ENCODE assay signal across 8 mouse cellular contexts in genomic region chr1:85933631-85934465, GRCm38 (mm10). TPM values are rescaled to one million over a fixed set of nuclear protein-coding genes. Genes with fewer than 3 reads are reported as not detected.
DNase-seq lines count a peak whose midpoint lies in the region; ATAC-seq and TF ChIP-seq lines count a peak whose summit lies in the region.

No protein-coding gene starts in this region.

- H3K4me3 ChIP-seq in heart, embryonic 14.5 days (ENCODE audit: control insufficient read depth in 1 of 2, insufficient read depth in 1 of 2, low read depth in 1 of 2, low read length in 2 of 2) = no peak overlapping the region
- peak overlapping the region; percentile 36 for H3K4me3 ChIP-seq in embryonic facial prominence, embryonic 10.5 days
- H3K4me3 ChIP-seq in intestine, embryonic 15.5 days (replicated peaks) = no peak overlapping the region
- H3K4me3 ChIP-seq in midbrain, postnatal 0 days (ENCODE audit: low read depth, low read length) = no peak overlapping the region

- TF ChIP-seq CTCF in midbrain, postnatal 0 days (IDR thresholded peaks at IDR 0.05) = no peak

- H3K36me3 ChIP-seq in heart, embryonic 14.5 days (ENCODE audit: control insufficient read depth, insufficient read depth, low read length) = no peaks in the 10 kb centered on the region
- H3K36me3 ChIP-seq in embryonic facial prominence, embryonic 10.5 days (replicated peaks) = no peaks in the 10 kb centered on the region
- no peaks in the 10 kb centered on the region for H3K36me3 ChIP-seq in intestine, embryonic 15.5 days
- no peaks in the 10 kb centered on the region for H3K36me3 ChIP-seq in midbrain, postnatal 0 days (ENCODE audit: insufficient read depth, low read length)

- H3K4me1 ChIP-seq in heart, embryonic 14.5 days (ENCODE audit: control insufficient read depth in 2 of 2, insufficient read depth in 2 of 2, low read length in 2 of 2) = peaks cover 11% of the 10 kb centered on the region in 2 experiments
- peaks cover 30% of the 10 kb centered on the region for H3K4me1 ChIP-seq in embryonic facial prominence, embryonic 10.5 days
- peaks cover 18% of the 10 kb centered on the region for H3K4me1 ChIP-seq in intestine, embryonic 15.5 days (replicated peaks)
- H3K4me1 ChIP-seq in midbrain, postnatal 0 days (ENCODE audit: insufficient read depth, low read length) = peaks cover 18% of the 10 kb centered on the region

- peak overlapping the region; percentile 12 to 29; a peak in 1 of 4 replicates for H3K27ac ChIP-seq in heart, embryonic 14.5 days (replicated peaks in 1 of 2; ENCODE audit: control insufficient read depth in 1 of 2, insufficient read depth in 1 of 2, low read depth in 2 of 2, low read length in 2 of 2)
- peak overlapping the region; percentile 65 for H3K27ac ChIP-seq in embryonic facial prominence, embryonic 10.5 days (replicated peaks)
- 0 out of 2 replicates have a peak overlapping the region, but pooled peaks have one; percentile 23 for H3K27ac ChIP-seq in intestine, embryonic 15.5 days
- peak overlapping the region; percentile 64 for H3K27ac ChIP-seq in midbrain, postnatal 0 days (ENCODE audit: low read depth, low read length)

- ATAC-seq in heart, embryonic 14.5 days (ENCODE audit: insufficient number of reproducible peaks, insufficient read depth, low FRiP score, low read depth) = no peak
- ATAC-seq in intestine, embryonic 15.5 days = peak; percentile 69
- ATAC-seq in midbrain, postnatal 0 days (ENCODE audit: low FRiP score) = peak; percentile 65

- 21% methylated on average over 11 of the region's 11 CpGs for WGBS in heart, embryonic 14.5 days
- 20% methylated on average over 11 of the region's 11 CpGs for WGBS in embryonic facial prominence, embryonic 10.5 days
- WGBS in intestine, embryonic 15.5 days = 8% methylated on average over 11 of the region's 11 CpGs
- 12% methylated on average over 11 of the region's 11 CpGs for WGBS in midbrain, postnatal 0 days

- H3K4me2 ChIP-seq in heart, embryonic 14.5 days (ENCODE audit: low read length) = peak overlapping the region; percentile 40
- peak overlapping the region; percentile 42 for H3K4me2 ChIP-seq in intestine, embryonic 15.5 days (replicated peaks)
- H3K4me2 ChIP-seq in midbrain, postnatal 0 days (ENCODE audit: low read depth, low read length, poor library complexity, severe bottlenecking) = peak overlapping the region; percentile 28; the same call in 1 of the 2 replicates

- DNase-seq in heart, postnatal 4 days = no peak
- peak; percentile 61 for DNase-seq in embryonic facial prominence, embryonic 10.5 days (ENCODE audit: low spot score)
- peak; percentile 39 for DNase-seq in midbrain, postnatal 0 days (ENCODE audit: low spot score)
- DNase-seq in spleen, postnatal 36 days (ENCODE audit: low spot score in 2 of 2) = no peak
- DNase-seq in thymus, postnatal 10 days (ENCODE audit: low spot score in 2 of 2) = no peak
- no peak for DNase-seq in right cerebral cortex, adult 18-20 months

- no peaks in the 10 kb centered on the region for H3K9me3 ChIP-seq in heart, embryonic 14.5 days (ENCODE audit: control insufficient read depth, low read length)
- no peaks in the 10 kb centered on the region for H3K9me3 ChIP-seq in embryonic facial prominence, embryonic 10.5 days
- H3K9me3 ChIP-seq in intestine, embryonic 15.5 days = no peaks in the 10 kb centered on the region
- no peaks in the 10 kb centered on the region for H3K9me3 ChIP-seq in midbrain, postnatal 0 days (ENCODE audit: low read length)

- H3K27me3 ChIP-seq in heart, embryonic 14.5 days (ENCODE audit: control insufficient read depth, insufficient read depth, low read length) = no peaks in the 10 kb centered on the region
- 0 out of 2 replicates have a peak, but pooled peaks cover 4% of the 10 kb centered on the region for H3K27me3 ChIP-seq in embryonic facial prominence, embryonic 10.5 days (replicated peaks; ENCODE audit: low read depth, poor library complexity, severe bottlenecking)
- H3K27me3 ChIP-seq in intestine, embryonic 15.5 days (replicated peaks) = no peaks in the 10 kb centered on the region
- no peaks in the 10 kb centered on the region for H3K27me3 ChIP-seq in midbrain, postnatal 0 days (ENCODE audit: insufficient read depth, low read length)

- H3K9ac ChIP-seq in heart, embryonic 14.5 days (ENCODE audit: low read length) = peak overlapping the region; percentile 40; the same call in 1 of the 2 replicates
- H3K9ac ChIP-seq in intestine, embryonic 15.5 days = no peak overlapping the region
- H3K9ac ChIP-seq in midbrain, postnatal 0 days (replicated peaks; ENCODE audit: low read length, poor library complexity, severe bottlenecking) = no peak overlapping the region; the same call in 1 of the 2 replicates

RNA-seq across cellular contexts. Expression of gene 4933407L21Rik, which starts 5.6 kb away (rescaled TPM):
- polyA plus RNA-seq in heart, embryonic 14.5 days (2014; fragmentation: Nextera tagmentation; extraction: Ambion mirVana) = 0.11 and 0.26 TPM in 2 replicates
- not detected for total RNA-seq in heart, postnatal 4 days (2021)
- polyA plus RNA-seq in embryonic facial prominence, embryonic 10.5 days (2016; fragmentation: Nextera tagmentation; extraction: Ambion mirVana) = 0.22 TPM in 1 of 2 replicates, not detected in the other
- polyA plus RNA-seq in intestine, embryonic 15.5 days (2015; fragmentation: Nextera tagmentation; extraction: Ambion mirVana) = 0.32 and 0.34 TPM in 2 replicates
- 9.4 and 10.6 TPM in 2 replicates for total RNA-seq in midbrain, postnatal 0 days (2014; rRNA removed)
- polyA plus RNA-seq in midbrain, postnatal 0 days (2015; fragmentation: Nextera tagmentation; extraction: Ambion mirVana) = 8.5 and 10.1 TPM in 2 replicates

RNA-seq across cellular contexts. Expression of gene Gpr55, which starts 27.0 kb away (rescaled TPM):
- polyA plus RNA-seq in heart, embryonic 14.5 days (2014; fragmentation: Nextera tagmentation; extraction: Ambion mirVana) = 0.07 TPM in 1 of 2 replicates, not detected in the other
- not detected for total RNA-seq in heart, postnatal 4 days (2021)
- polyA plus RNA-seq in embryonic facial prominence, embryonic 10.5 days (2016; fragmentation: Nextera tagmentation; extraction: Ambion mirVana) = not detected in 2 replicates
- polyA plus RNA-seq in intestine, embryonic 15.5 days (2015; fragmentation: Nextera tagmentation; extraction: Ambion mirVana) = 0.04 and 0.10 TPM in 2 replicates
- total RNA-seq in midbrain, postnatal 0 days (2014; rRNA removed) = 0.22 TPM in 1 of 2 replicates, not detected in the other
- polyA plus RNA-seq in midbrain, postnatal 0 days (2015; fragmentation: Nextera tagmentation; extraction: Ambion mirVana) = 0.10 and 0.19 TPM in 2 replicates

RNA-seq across cellular contexts. Expression of gene Itm2c, which starts 39.8 kb away (rescaled TPM):
- 129 and 189 TPM in 2 replicates for polyA plus RNA-seq in heart, embryonic 14.5 days (2014; fragmentation: Nextera tagmentation; extraction: Ambion mirVana)
- total RNA-seq in heart, postnatal 4 days (2021) = 10 to 100 TPM; 91.3 to 91.5 TPM
- 168 and 177 TPM in 2 replicates for polyA plus RNA-seq in embryonic facial prominence, embryonic 10.5 days (2016; fragmentation: Nextera tagmentation; extraction: Ambion mirVana)
- 135 TPM in 2 replicates for polyA plus RNA-seq in intestine, embryonic 15.5 days (2015; fragmentation: Nextera tagmentation; extraction: Ambion mirVana)
- total RNA-seq in midbrain, postnatal 0 days (2014; rRNA removed) = 312 and 376 TPM in 2 replicates
- polyA plus RNA-seq in midbrain, postnatal 0 days (2015; fragmentation: Nextera tagmentation; extraction: Ambion mirVana) = 293 and 297 TPM in 2 replicates

Comparison
In these comparisons a context has a peak if more than half of its experiments do, and no peak if none do; other contexts are left out.
1. DNase-seq: peak in embryonic facial prominence, embryonic 10.5 days (single experiment) and midbrain, postnatal 0 days (single experiment); none in heart, postnatal 4 days (single experiment), spleen, postnatal 36 days (0 of 2), thymus, postnatal 10 days (0 of 2) and right cerebral cortex, adult 18-20 months (single experiment).
2. Peak in every context shown above with its lines, with median percentiles within 50 percentile points of each other: H3K27ac ChIP-seq and H3K4me2 ChIP-seq.